Mouse (Mus musculus) large intestine, adult 2 months (tissue): ENCODE measurements around the gene Sestd1. TPM values are rescaled to one million over a fixed set of nuclear protein-coding genes. Genes with fewer than 3 reads are reported as not detected.

ENCODE experiments used
- DNase-seq: peaks from one replicate; pipeline ENCODE4 v3.0.0-alpha.2; 2012; ENCODE audit warnings: low read depth, low spot score
- WGBS: fragments of 180-500 bp; shearing (Covaris S2); methylation state at CpG from one replicate; pipeline ENCODE4 v1.1.7; 2018; 5-methylcytosine and 5-hydroxymethylcytosine counted together
- polyA plus RNA-seq: library from polyadenylated mRNA; depleted of rRNA; stranded (reverse); fragments of >200 nt; gene quantifications from 2 replicates; pipeline ENCODE4 v1.2.3, GENCODE M21; 2012

Sestd1 gene
- polyA plus RNA-seq, 1 experiment, result 9.9 TPM

DNA sequence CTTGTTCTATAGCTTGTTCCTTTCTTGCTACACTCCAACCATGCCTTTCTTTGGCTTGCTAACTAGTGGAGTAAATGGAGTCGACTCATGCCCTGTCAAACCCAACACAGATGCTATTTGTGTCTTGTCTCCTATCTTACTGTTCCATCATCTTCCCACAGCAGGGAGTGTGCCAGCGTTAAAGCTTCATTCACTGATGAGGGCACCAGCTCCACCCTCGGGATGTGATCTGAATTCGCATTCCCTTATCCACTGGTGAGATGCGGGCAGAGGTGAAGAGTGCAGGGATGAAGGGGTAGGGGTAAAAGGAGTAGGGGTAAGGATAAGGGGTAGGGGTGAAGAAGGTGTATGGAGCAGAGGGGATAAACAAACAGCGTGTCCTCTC is 97.4 kb downstream of the Sestd1 start:
- no peak for DNase-seq
- WGBS, result 89% methylated on average over 6 of the region's 6 CpGs

DNA sequence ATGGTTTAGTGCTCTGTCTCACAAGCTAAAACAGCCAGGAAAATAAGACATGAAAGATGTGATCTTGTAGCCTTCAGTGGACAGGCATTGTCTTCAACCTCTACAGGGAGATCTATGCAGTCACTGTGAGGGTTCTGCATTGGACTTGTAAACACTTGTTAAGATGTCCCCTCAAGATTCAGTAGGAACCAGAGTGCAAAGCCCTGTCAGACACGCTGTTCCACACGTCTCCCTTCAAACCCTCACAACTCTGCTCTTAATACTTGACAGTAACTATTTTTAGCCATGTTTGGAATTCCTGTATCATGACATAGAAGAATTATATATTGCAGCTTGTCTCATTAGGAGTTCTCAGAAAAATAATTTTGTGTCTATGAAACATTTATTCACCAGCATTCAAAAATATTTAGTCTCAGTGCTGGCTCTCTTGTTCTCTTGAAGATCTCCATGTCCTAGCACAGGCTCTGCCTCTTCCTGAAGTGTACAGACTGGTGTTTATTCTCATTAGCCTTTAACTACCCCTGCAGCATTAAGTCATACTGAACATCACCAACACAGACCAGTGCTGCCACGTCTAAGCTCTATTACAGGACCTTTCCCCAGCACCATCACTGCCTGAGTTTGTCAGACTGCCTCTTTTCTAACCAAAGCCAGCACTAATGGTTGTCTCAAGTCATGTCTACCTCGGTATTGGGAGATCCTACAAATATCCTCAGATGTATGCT is 98.0 kb downstream of the Sestd1 start:
- 75% methylated on average over 4 of the region's 4 CpGs for WGBS
- DNase-seq, result no peak

- no peak for DNase-seq
- WGBS, result 33% methylated on average over 2 of the region's 2 CpGs
Observed at GRCm38 (mm10) chr2:77177472-77177871, 102.9 kb downstream of the Sestd1 start.

DNA sequence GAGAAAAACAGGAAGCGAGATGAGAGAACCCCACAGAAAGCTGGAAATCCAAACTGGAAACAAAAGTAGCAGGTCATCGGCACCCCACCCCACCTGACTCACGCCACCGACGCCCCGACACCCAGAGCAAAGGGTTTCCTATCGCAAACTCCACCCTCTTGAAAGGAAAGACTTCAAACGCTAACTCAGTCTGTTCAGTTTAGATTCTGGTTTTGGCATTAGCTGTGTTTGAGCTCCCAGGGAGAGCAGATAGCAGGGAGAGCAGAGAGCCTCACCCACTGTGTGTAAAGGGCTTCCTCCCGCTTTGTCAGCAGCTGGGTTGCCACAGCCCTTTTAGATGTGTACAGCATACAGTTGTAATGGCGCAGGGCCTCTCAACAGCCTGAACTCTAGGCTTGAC is 104.0 kb downstream of the Sestd1 start:
- 16% methylated on average over 10 of the region's 10 CpGs for whole genome bisulfite sequencing
- DNase-seq, result no peak

- no peak for DNase-seq
- 74% methylated on average over 7 of the region's 7 CpGs for WGBS
Observed at GRCm38 (mm10) chr2:77175411-77175810, 105.0 kb downstream of the Sestd1 start.

GRCm38 (mm10) chr2:77174313-77174712 is 106.1 kb downstream of the Sestd1 start:
- DNase-seq, result no peak
- WGBS, result 83% methylated on average over 2 of the region's 2 CpGs

- 79% methylated on average over 6 of the region's 6 CpGs for WGBS
Observed at GRCm38 (mm10) chr2:77173821-77174220, 106.6 kb downstream of the Sestd1 start.

DNA sequence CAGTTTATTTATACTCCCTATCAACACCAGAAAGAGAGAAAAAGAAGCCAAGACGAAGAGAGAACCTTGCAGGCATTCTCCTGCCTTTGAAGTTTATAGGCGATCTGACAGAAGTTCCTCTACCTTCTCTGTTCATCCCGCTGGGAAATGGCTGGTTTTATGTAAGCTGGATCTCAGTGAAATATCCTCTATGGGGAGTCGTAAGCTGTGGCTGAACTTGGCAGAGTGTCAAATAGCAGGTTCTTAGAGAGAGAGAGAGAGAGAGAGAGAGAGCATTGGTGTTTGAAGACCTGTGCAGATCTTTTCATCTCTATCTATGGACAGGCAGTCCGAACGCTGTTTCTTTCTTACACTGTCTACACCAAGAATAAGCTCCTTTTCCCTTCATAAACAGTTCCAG is 107.0 kb downstream of the Sestd1 start:
- no peak for DNase-seq
- WGBS, result 67% methylated on average over 6 of the region's 6 CpGs

More at GRCm38 (mm10) chr2:77173821-77174220, 106.6 kb downstream of the Sestd1 start:
- DNase-seq, result no peak

- WGBS, result 63% methylated on average over 10 of the region's 10 CpGs
- DNase-seq, result no peak
Observed at GRCm38 (mm10) chr2:77172241-77172671, 108.1 kb downstream of the Sestd1 start.

- DNase-seq, result no peak
Observed at GRCm38 (mm10) chr2:77171444-77172240, 108.8 kb downstream of the Sestd1 start.

GRCm38 (mm10) chr2:77170633-77171105 is 109.7 kb downstream of the Sestd1 start, which contains the start of gene Ccdc141:
TSS of gene Ccdc141 (minus strand) at chr2:77170636.
- WGBS, result 7% methylated on average over 5 of the region's 6 CpGs
- DNase-seq, result no peak

More at GRCm38 (mm10) chr2:77171444-77172240, 108.8 kb downstream of the Sestd1 start:
- 29% methylated on average over 23 of the region's 23 CpGs for WGBS

GRCm38 (mm10) chr2:77169916-77170632 is 110.3 kb downstream of the Sestd1 start:
- WGBS, result under 1% methylated on average over 21 of the region's 21 CpGs
- DNase-seq, result no peak

GRCm38 (mm10) chr2:77169218-77169617 is 111.2 kb downstream of the Sestd1 start:
- DNase-seq, result no peak
- WGBS, result 88% methylated on average over 4 of the region's 4 CpGs

GRCm38 (mm10) chr2:77168781-77169180 is 111.6 kb downstream of the Sestd1 start:
- no peak for DNase-seq
- WGBS, result 95% methylated on average over 7 of the region's 7 CpGs

DNA sequence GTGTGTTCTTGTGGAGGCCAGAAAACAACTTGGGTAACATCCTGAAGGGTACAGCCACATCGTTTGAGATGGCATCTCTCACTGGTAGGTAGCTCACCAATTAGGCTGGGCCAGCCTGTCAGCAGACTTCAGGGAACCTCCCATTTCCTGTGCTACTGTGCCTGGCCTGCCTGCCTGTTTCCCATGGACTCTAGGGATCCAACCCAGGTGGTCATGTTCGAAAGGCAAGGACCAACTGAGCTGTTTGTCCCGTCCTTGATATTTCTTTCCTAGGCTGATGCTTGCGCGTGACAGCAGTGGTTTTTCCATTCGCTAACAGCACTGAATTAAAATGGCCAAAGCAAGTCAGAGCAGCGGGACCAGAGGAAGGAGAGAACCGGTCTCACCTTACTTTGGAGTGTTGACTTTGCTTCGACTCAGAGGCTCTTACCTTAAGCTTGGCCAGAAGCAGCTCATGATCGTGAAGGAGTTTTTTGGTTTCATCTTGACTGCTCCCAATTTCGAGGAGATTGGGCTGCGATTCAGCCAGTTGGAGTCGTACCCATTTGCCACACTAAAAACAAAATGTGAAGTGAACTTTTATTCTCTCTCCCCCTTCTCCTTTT is 112.2 kb downstream of the Sestd1 start:
- 89% methylated on average over 13 of the region's 13 CpGs for WGBS
- DNase-seq, result no peak

DNA sequence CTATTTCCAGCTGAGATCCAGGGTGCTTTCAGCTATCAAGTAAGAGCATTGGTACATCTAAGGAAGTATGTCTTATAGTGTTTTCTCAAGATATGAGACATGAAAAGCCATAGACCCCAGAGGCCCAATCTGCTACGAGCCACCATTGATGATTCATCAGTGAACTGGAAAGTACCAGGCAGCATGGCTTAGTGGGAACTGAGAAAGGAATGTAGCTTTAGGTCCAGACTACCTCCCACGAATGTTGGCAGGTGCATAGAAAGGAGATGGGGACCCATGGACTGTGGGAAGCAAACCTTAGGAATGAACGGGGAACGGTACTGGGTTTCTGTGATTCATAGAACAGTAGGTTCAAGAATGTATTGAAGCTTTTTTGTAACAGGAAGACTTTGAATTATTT is 114.0 kb downstream of the Sestd1 start:
- 56% methylated on average over 4 of the region's 4 CpGs for WGBS
- DNase-seq, result no peak

- DNase-seq, result no peak
- 78% methylated on average over 3 of the region's 3 CpGs for WGBS
Observed at GRCm38 (mm10) chr2:77164662-77165061, 115.7 kb downstream of the Sestd1 start.

DNA sequence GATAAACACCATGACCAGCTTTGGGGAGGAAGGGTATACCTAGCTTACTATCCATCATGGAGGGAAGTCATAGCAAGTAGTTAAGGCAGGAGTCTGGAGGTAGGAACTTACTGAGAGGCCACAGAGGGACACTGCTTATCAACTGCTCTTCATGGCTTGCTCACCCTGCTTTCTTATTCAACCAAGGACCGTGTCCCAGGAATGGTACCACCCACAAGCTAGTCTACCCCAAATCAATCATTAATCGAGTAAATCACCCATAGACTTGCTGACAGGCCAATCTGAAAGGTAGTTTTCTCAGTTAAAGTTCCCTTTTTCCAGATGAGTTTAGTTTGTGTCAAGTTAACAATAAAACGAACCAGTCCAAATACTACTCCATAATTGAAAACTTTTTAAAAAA is 117.0 kb downstream of the Sestd1 start:
- 76% methylated on average over 3 of the region's 3 CpGs for WGBS

DNA sequence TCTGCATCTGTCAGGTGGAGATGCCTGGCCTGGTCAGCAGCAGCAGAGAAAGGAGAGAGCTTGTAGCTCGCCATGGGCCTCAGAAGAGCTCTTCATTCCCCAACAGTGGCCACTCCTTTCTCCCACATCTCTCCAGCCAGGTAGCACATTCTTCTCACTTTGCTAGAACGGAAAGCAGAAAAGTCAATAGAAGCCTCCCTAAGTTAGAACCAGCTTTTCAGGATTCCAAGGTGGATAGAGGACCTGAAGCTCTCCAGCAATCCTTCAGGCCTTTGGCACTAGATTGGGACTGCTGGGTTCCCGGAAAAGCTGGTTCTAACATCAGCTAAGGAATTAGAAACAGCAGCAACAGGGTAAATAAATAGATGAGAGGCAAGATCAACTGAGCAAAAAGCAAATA is 118.3 kb downstream of the Sestd1 start:
- 67% methylated on average over 3 of the region's 3 CpGs for WGBS
- no peak for DNase-seq

More for the DNA sequence above, 117.0 kb downstream of the Sestd1 start:
- no peak for DNase-seq

DNA sequence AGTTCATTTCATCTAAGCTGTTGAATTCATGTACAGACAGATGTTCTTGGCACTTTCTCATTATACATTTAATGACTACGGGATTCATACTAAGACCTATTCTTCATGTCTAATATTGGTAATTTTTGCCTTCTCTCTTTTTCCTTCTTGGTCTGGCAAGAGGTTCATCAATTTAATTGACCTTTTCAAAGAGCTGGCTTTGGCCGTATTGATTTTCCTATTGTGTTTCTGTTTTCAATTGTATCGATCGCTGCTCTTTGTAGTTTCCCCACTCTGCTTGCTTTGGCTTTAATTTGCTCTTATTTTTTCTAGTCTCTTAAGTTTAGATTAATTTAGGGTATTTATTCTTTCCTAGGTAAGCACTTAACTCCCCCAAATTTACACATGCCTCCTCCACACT is 122.8 kb downstream of the Sestd1 start:
- 96% methylated on average over 4 of the region's 4 CpGs for WGBS
- no peak for DNase-seq
